Mouse (Mus musculus): ENCODE data around the gene Gm2115. TPM values are rescaled to one million over a fixed set of nuclear protein-coding genes. Genes with fewer than 3 reads are reported as not detected.

Gene Gm2115
- polyA plus RNA-seq, 1 experiment from 2014 or later = 0.56 TPM

DNA sequence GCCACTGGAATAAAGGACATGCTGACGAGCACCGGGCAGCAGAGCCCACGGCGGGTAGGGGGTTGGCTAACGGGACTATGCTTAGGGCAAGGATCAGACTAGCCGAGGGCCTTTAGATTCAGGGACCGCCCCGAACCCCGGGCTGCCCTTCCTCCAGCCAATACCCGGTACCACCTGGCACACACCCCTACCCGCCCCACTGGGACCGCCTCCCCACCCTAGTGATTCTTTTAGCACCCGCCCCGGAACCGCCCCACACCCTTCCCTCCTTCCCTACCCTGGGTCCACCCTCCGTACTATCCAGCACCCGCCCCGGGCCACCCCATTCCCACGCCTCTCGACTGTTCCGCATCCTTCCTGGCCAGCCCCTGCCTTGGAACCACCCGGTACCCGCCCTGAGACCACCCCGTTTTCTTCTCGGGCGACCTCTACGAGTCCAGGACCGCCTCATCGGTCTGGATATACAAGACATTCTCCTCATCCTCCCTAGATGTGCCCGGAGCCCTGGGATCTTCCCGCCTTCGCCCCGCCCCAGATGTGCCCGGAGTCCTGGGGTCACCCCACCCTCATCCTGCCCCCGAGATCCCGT is 77.0 kb downstream of the Gm2115 start:
- Histone ChIP-seq H3K4me3 (replicated peaks) (peak overlapping the region; percentile 58), H3K4me2 (replicated peaks) (peak overlapping the region; percentile 91), H3K9me3 (replicated peaks) (no peaks in the 10 kb centered on the region), H3K27ac (replicated peaks) (no peak overlapping the region), H3K27me3 (no peaks in the 10 kb centered on the region), H3K36me3 (no peaks in the 10 kb centered on the region), H3K4me1 (peaks cover 7% of the 10 kb centered on the region), H3K9ac (peak overlapping the region; percentile 15; the same call in 1 of the 2 replicates)
- ATAC-seq (ENCODE audit: insufficient number of reproducible peaks, low FRiP score, low TSS enrichment, low read depth) = peak; percentile 85
- under 1% methylated on average over 35 of the region's 36 CpGs for WGBS

DNA sequence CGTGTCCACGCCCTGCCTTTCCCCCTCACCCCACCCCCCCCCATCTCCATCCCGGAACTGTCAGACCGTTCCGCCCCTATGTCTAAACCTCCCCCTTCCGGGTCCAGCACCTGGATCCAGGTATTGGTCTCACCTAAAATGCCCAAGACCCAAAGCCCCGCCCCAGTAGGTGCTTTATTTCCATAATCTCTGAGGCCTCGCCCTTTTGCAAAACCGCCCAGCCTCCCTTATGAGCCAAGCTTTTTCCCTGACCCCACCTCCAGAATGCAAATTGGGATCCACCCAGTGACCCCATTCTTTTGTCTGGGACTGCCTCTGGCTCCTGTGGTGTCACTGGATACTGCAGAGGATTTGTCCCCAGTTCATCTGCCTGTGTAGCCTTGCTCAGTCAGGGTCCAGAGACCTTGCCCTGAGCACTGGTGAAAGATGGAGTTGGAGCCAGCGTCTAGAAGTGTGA is 77.6 kb downstream of the Gm2115 start, which contains the start of gene Fah:
Fah (minus strand) TSS at position 430 of the 457 bp plus-strand sequence.
- peak within 1 kb of the TSS; percentile 15; the same call in 1 of the 2 replicates for H3K9ac ChIP-seq
- peak within 1 kb of the TSS; percentile 91 for H3K4me2 ChIP-seq (replicated peaks)
- no peaks in the 10 kb centered on the region for H3K36me3 ChIP-seq
- H3K4me3 ChIP-seq (replicated peaks) = peak within 1 kb of the TSS; percentile 58
- no peak; the same call in 1 of the 2 replicates for ATAC-seq (ENCODE audit: insufficient number of reproducible peaks, low FRiP score, low TSS enrichment, low read depth)
- under 1% methylated on average over 10 of the region's 10 CpGs for WGBS
- H3K27ac ChIP-seq (replicated peaks) = no peak within 1 kb of the TSS
- peaks cover 7% of the 10 kb centered on the region for H3K4me1 ChIP-seq
- no peaks in the 10 kb centered on the region for H3K9me3 ChIP-seq (replicated peaks)
- no peaks in the 10 kb centered on the region for H3K27me3 ChIP-seq

DNA sequence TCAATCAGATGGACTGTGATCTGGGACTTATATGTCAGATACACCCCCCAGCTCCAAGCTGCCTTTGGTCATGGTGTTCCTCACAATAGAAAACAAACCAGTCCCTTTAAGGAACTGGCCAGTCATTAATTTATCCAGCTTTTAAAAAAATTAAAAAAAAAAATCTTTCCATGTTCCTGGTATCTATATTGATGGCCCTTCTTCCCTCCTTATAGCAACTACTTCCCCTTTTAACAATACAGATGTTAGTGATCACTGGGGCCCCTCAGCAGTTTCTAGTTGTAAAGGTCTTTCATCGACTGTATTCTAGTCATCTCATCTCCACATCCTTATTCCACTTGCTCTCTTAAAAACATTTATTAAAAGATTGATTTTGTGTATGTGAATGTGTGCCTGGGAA is 82.9 kb downstream of the Gm2115 start:
- H3K27ac ChIP-seq (replicated peaks) = no peak overlapping the region
- H3K9me3 ChIP-seq (replicated peaks) = no peaks in the 10 kb centered on the region
- 83% methylated on average over 1 of the region's 1 CpGs for WGBS
- H3K27me3 ChIP-seq = no peaks in the 10 kb centered on the region
- H3K4me3 ChIP-seq (replicated peaks) = no peak overlapping the region
- no peak for ATAC-seq (ENCODE audit: insufficient number of reproducible peaks, low FRiP score, low TSS enrichment, low read depth)
- H3K36me3 ChIP-seq = no peaks in the 10 kb centered on the region
- no peaks in the 10 kb centered on the region for H3K4me1 ChIP-seq
- H3K9ac ChIP-seq = no peak overlapping the region
- H3K4me2 ChIP-seq (replicated peaks) = no peak overlapping the region

DNA sequence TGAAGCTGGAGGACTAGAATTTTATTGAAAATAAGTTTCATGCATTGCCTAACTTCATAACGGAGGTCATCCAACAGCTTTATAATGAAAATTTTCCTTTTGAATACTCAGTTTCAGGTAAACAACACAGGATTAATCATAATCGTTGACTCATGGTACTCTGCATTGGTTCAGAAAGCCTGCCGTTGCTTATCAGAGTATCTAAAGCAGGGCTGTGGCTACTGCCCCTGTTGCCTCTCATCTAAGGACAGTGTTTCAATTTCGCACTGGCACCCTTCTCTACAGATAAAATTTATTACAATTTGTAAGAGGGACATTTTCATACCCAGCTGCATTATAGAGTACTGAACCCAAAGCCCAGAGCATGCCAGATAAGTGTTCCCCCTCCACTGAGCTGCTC is 83.7 kb downstream of the Gm2115 start:
- H3K27me3 ChIP-seq = no peaks in the 10 kb centered on the region
- H3K9me3 ChIP-seq (replicated peaks) = no peaks in the 10 kb centered on the region
- 83% methylated on average over 4 of the region's 4 CpGs for WGBS
- H3K4me3 ChIP-seq (replicated peaks) = no peak overlapping the region
- H3K36me3 ChIP-seq = no peaks in the 10 kb centered on the region
- no peak overlapping the region for H3K4me2 ChIP-seq (replicated peaks)
- no peaks in the 10 kb centered on the region for H3K4me1 ChIP-seq
- ATAC-seq (ENCODE audit: insufficient number of reproducible peaks, low FRiP score, low TSS enrichment, low read depth) = no peak
- H3K9ac ChIP-seq = no peak overlapping the region
- H3K27ac ChIP-seq (replicated peaks) = no peak overlapping the region

DNA sequence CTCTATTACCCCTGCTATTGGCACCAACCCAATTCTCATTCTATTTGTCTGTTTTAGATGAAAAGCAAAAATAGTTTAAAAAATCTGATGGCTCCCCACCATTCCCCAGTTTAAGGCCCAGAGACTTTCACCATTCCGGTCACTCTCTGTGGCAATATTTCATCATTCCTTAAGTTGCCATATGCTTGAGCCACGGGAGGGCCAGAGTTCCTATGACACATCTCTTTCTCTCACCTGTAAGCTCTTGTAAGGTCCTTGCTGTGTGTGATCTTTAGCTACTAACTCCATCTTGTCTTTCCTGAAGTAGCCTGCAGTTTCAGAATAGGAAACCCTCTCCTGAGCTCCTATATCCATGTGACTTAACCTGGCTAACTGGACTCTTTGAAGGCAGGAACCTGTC is 90.2 kb downstream of the Gm2115 start:
- 89% methylated on average over 2 of the region's 2 CpGs for WGBS

DNA sequence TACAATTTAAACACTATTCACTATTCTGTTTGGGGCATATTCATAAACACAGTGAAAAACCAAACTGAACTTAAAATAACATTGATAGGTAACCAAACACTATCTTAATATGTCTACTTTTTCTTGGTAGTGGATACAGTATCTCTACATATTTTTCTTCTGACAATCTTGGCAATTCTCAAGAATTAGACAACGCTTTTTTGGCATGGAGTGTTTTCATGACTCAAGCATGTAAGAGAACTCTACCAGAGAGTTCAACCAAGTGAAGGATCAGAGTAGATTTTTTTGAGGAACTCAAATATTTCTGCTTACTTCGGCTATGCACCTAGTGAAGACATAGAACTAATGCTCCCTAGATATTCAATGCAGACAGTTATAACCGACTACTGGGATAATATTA is 92.2 kb downstream of the Gm2115 start:
- Histone ChIP-seq H3K36me3 (peaks cover 24% of the 10 kb centered on the region), H3K4me3 (replicated peaks) (no peak overlapping the region), H3K9ac (no peak overlapping the region), H3K9me3 (replicated peaks) (no peaks in the 10 kb centered on the region), H3K27me3 (no peaks in the 10 kb centered on the region), H3K4me2 (replicated peaks) (no peak overlapping the region), H3K4me1 (no peaks in the 10 kb centered on the region), H3K27ac (replicated peaks) (no peak overlapping the region)
- 86% methylated on average over 3 of the region's 3 CpGs for WGBS
- ATAC-seq (ENCODE audit: insufficient number of reproducible peaks, low FRiP score, low TSS enrichment, low read depth) = no peak

More for the DNA sequence above, 90.2 kb downstream of the Gm2115 start:
- no peak for ATAC-seq (ENCODE audit: insufficient number of reproducible peaks, low FRiP score, low TSS enrichment, low read depth)
- H3K27me3 ChIP-seq = no peaks in the 10 kb centered on the region
- H3K36me3 ChIP-seq = peaks cover 15% of the 10 kb centered on the region; the same call in 1 of the 2 replicates
- H3K4me3 ChIP-seq (replicated peaks) = no peak overlapping the region
- no peak overlapping the region for H3K9ac ChIP-seq
- H3K9me3 ChIP-seq (replicated peaks) = no peaks in the 10 kb centered on the region
- no peak overlapping the region for H3K4me2 ChIP-seq (replicated peaks)
- H3K27ac ChIP-seq (replicated peaks) = no peak overlapping the region
- no peaks in the 10 kb centered on the region for H3K4me1 ChIP-seq

DNA sequence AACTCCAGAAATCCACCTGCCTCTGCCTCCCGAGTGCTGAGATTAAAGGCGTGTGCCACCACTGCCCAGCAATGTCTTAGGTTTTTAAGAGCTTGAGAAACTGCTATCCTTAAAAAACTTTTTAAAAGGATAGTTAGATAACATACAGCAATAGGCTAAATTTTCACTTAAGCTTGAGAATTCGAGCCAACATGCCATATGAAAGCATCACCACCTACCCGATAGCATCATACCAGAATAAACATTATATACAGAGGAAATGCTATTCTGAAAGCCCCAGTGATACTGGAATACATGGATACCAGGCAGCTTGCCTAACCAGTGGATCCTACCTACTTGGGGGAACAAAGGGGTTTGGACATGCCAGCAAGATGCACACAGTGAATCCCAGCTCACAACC is 95.0 kb downstream of the Gm2115 start:
- WGBS = 96% methylated on average over 4 of the region's 4 CpGs
- no peak overlapping the region for H3K4me2 ChIP-seq (replicated peaks)
- ATAC-seq (ENCODE audit: insufficient number of reproducible peaks, low FRiP score, low TSS enrichment, low read depth) = no peak
- no peaks in the 10 kb centered on the region for H3K4me1 ChIP-seq
- H3K9me3 ChIP-seq (replicated peaks) = no peaks in the 10 kb centered on the region
- H3K9ac ChIP-seq = no peak overlapping the region
- H3K27me3 ChIP-seq = no peaks in the 10 kb centered on the region
- peaks cover 19% of the 10 kb centered on the region for H3K36me3 ChIP-seq
- H3K4me3 ChIP-seq (replicated peaks) = no peak overlapping the region
- H3K27ac ChIP-seq (replicated peaks) = no peak overlapping the region

DNA sequence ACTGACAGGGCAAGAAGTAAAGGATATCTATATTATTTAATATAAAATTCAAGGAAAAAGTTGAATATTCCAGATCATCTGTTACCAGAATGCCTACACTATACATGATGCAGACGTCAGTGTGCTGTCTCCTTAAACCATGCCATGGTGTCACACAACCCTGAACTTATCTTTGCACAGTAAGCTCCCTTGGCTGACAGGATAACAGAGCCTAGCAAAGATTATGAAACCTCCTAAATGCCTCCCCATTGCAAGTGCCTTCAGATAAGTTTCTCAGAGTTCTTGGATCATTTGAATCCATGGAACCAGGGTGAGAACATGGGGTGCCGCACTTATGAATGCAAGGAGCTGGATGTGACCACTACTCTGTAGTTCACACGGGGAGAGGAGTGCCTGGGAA is 103.1 kb downstream of the Gm2115 start:
- H3K27ac ChIP-seq (replicated peaks) = no peak overlapping the region
- H3K4me2 ChIP-seq (replicated peaks) = no peak overlapping the region
- H3K9ac ChIP-seq = no peak overlapping the region
- H3K36me3 ChIP-seq = peaks cover 20% of the 10 kb centered on the region
- no peak overlapping the region for H3K4me3 ChIP-seq (replicated peaks)
- H3K27me3 ChIP-seq = no peaks in the 10 kb centered on the region
- no peak for ATAC-seq (ENCODE audit: insufficient number of reproducible peaks, low FRiP score, low TSS enrichment, low read depth)
- 88% methylated on average over 3 of the region's 3 CpGs for WGBS
- H3K4me1 ChIP-seq = no peaks in the 10 kb centered on the region
- no peaks in the 10 kb centered on the region for H3K9me3 ChIP-seq (replicated peaks)

Other genes with a start within 250 kb of the Gm2115 start
- gene Arnt2, start 118.8 kb upstream of the Gm2115 start, polyA plus RNA-seq (2015; fragmentation: Nextera tagmentation; extraction: Ambion mirVana) = 5.3 and 6.5 TPM in 2 replicates
- 6.0 and 6.8 TPM in 2 replicates for gene Fah, start 77.8 kb downstream of the Gm2115 start, polyA plus RNA-seq (2015; fragmentation: Nextera tagmentation; extraction: Ambion mirVana)
- 157 and 158 TPM in 2 replicates for gene Zfand6, start 161.0 kb downstream of the Gm2115 start, polyA plus RNA-seq (2015; fragmentation: Nextera tagmentation; extraction: Ambion mirVana)

Data from embryonic facial prominence, embryonic 15.5 days (tissue).